Mouse (Mus musculus) common myeloid progenitor, adult 5-6 weeks (primary cell): ENCODE measurements at regions not wholly inside any gene's neighbourhood (a gene's known extent, or its start where the extent isn't known, plus 50 kb on each side); places are given as distances from the start of the nearest gene placed in this dataset.

ENCODE experiments used
- ATAC-seq: replicated peaks from 2 replicates; pipeline ENCODE4 v1.8.0; 2016; ENCODE audit warnings: low read depth, mild to moderate bottlenecking, moderate TSS enrichment, inconsistent platforms; ENCODE audit not compliant: poor library complexity, severe bottlenecking

DNA sequence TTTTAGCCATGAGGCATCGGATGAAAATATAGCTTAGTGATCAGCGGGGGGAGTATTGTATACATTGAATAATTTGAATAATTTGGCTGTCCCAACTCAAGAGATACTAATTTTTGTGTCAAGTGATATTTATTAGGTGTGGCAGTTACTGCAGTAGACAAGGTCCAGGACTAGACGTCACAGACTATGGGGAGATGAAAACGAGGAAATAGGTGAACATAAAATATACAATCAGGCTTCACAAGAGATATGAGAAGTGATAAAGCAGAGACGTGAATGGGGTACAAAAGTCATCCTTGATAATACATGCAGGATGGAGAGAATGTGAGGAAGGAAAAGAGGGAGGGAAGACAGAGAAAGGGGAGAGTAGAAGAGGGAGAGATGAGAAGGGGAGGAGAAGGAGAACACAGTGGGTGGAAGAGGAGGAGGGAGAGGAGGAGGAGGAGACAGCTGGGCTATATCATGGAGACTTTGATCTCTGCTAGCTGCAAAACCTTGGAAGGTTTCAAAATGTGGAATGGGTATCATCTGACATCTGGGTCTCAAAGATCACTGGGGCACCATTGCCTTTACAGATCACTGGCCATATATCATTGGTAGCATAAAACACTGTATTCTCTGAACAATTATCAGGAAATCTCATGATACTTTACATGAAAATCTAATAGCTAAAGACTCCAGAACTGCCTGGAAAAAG is 263.0 kb upstream of the Ptger4 start:
- ATAC-seq = no peak

GRCm38 (mm10) chr15:5507545-5507913 is 263.5 kb upstream of the Ptger4 start:
- ATAC-seq = no peak

- ATAC-seq = no peak
Measured at GRCm38 (mm10) chr15:5510056-5510455, 266.1 kb upstream of the Ptger4 start.

- ATAC-seq = no peak
Measured at GRCm38 (mm10) chr15:5511046-5511445, 267.1 kb upstream of the Ptger4 start.

DNA sequence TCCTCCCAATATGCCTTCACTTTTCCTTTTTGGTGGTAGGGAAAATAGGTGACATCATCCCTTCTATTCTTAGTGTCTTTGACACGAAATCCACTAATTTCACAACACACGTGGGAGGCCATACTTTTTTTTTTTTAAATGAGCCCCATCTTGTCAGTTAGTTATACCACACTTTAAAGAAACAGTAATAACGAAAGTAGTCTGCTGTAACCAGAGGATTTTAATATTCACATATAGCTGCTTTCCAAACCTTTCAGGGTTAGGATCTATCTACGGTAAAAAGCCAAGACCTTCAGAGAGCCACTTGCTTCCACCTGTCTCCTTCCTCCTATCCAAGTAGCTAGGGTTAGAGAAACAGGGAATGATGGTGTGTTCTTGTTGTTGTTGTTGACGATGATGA is 268.6 kb upstream of the Ptger4 start:
- no peak for ATAC-seq

DNA sequence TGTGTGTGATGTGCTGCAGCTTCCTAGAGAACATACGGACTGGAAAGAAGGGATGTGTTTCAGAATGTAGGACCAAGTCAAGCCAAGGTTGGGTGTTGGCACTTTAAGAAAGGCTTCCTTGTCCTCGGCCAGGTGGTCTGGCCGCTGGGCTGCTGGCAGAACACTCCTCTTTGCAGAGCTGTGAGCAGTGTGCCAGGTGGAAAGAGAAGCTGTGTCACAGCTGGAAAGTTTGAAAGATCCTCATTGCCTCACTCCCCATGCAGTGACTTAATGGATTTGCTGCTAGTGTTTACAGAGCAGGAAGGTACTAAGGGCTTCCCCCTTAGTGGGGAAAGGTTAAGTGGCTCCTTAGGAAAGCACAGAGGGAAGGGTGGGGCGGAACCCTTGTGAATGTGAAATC is 269.2 kb upstream of the Ptger4 start:
- ATAC-seq = 0 out of 2 replicates have a peak, but pooled peaks have one; percentile 12

DNA sequence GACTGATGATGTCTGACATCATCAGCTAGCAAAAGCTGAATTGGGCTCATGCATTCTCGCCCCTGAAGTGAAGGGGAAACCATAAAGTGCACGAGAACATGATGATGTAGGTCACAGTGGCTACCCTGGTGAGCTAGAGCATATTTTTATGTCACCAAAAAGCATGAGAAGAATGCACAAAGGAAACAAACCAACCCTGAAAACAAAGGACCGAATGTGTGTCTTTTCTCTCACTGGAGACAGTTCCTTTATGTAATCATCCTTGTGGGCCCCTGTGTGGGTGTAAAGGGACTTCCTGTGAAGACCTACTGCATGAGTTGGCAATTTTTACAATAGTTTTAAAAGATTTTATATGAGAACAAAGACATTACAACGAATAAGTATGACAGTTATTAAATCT is 270.2 kb upstream of the Ptger4 start:
- ATAC-seq = peak; percentile 82

- peak; percentile 49 for ATAC-seq
Measured at GRCm38 (mm10) chr15:5517244-5517966, 273.4 kb upstream of the Ptger4 start.

DNA sequence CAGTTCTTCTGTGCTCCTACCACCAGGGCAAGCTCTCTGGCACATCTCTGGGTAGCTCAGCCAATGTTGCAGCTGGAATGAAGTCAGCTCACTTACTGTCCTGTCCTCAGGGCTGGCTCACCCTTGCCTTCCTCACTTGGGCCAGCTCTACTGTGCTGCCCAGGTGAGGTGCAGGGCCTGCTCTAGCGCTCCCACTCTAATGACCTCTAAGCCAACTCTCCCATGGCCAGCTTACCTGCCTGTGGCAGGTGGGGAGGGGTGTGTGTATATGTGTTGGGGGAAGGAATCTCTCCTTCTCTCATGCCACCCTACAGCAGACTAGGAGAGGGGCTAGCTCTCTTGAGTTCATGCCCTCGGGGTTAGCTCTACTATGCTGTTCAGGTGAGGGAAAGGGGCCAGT is 275.6 kb upstream of the Ptger4 start:
- ATAC-seq = no peak

DNA sequence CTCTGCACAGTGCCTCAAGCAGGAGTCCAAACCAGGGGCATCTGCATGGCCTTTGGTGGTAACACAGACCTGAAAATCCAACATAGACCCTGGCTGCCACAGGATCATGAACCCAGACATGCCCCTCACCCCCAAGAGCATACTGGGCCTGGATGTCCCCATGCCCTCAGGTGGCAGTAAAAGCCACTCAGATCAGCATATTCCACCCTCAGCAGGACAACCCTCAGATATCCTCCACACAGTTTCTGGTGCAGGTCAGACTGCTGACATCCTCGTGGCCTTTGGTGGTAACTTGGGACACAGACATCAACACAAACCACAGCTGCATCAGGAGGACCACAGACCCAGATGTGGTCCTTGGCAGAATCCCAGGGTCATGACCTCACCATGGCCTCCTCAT is 276.0 kb upstream of the Ptger4 start:
- ATAC-seq = no peak

DNA sequence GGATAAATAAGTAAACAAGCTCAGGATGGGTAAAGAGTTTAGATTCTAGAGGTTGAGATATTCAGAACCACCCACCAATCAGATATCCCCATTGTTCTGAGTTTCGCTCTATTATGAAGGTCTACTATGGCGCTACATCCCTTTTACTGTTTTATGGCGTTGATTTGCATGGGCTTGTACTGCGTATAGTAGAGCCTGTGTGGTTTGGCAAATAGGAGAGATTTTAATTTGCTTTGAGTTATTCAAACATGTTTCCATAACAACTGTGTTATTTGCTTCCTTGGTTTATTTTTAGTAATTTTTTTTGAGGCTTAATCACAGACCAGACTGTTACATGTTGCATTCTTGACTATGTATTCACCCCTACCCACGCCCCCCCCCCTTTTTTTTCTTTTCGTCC is 284.6 kb upstream of the Ptger4 start:
- no peak for ATAC-seq

- no peak for ATAC-seq
Measured at GRCm38 (mm10) chr15:5533656-5534055, 289.7 kb upstream of the Ptger4 start.

- ATAC-seq = no peak
Measured at GRCm38 (mm10) chr15:5537432-5537831, 293.4 kb upstream of the Ptger4 start.

- peak; percentile 100 for ATAC-seq
Measured at GRCm38 (mm10) chr15:5539301-5539928, 295.4 kb upstream of the Ptger4 start.

- no peak for ATAC-seq
Measured at GRCm38 (mm10) chr15:5554526-5554925, 310.5 kb upstream of the Ptger4 start.

GRCm38 (mm10) chr15:5554926-5555325 is 310.9 kb upstream of the Ptger4 start:
- ATAC-seq = no peak

DNA sequence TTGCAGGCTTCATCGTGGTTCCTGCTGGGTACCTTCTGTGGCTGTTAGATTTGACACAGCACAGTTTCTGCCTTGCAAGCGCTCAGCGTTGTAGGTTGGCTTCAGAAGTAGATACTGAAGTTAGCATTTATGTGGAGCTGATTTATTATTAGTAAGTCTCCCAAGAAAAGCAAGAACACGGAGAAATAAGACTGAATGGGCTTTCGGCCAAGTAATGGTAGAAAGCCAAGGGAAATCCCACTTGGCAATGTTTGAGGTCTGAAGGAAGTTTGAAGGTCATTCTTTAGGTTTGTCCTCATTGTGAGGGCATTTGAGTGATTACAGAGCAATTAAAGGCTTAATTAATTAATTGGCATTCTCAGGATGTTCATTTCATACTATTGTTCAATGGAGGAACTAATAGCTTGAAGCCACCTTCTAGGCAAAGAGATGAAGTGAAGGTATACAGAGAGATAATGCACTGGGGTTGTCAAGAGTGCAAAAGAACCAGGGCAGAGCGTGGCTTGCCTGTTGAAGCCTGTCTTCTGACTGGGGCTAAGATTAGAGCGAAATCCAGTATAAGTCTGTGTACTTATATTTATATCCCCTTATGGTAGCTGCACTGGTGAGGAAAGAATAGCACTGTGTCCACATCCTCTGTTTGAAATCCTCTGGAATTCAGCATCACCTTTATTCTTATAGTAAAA is 311.5 kb upstream of the Ptger4 start:
- no peak for ATAC-seq

DNA sequence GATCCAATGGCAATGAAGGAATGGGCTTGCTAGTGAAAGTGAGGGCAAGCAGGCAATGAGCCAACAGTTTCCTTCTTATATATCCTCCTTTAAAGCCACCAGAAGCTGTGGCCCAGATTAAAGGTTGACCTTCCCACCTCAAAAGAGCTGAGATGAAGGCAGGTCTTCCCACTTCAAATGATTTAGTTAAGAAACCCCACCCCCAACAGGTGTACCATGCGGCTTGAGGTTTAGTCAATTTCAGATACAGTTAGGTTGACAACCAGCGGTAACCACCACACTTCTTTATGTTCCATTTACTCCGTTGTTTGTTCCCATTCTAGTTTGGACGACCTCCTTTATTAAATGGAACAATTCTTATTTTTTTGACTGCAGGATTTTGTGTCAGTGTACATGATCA is 317.8 kb upstream of the Ptger4 start:
- no peak for ATAC-seq

DNA sequence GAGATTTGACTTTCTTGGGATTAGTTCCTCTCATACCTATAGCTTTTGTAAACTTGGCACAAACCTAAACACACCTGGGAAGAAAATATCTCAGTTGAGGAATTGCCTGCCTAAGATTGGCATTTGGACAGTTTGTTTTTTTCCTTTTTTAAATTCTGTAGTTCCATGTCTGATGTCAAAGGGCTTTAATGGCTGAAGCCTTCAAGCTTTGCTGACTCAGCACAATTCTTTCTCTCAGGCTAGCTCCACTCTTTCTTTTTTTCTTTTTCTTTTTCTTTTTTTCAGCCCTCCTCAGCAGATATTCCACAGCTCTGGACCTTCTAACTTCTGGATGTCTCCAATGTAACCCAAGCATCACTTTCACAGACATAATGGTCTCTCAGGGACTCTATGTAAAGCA is 330.4 kb upstream of the Ptger4 start:
- ATAC-seq = no peak

DNA sequence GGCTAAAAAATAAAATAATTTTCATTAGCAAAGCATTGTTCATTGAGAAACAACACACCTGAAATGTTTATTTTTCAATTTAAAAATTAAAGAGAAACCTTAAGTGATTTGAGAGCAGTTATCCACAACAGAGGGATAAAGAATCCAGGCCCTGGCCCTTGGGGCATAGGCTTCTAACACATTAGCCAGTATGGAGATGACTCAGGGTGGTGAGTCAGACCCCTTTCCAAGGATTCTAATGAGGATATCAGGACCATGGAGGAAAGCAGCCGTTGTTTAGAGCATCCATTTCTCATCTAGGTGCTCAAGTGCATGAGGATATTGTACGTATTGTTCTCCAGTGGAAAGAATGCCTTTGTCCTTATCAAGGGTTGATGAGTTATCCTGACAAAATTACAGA is 335.6 kb upstream of the Ptger4 start:
- ATAC-seq = no peak

GRCm38 (mm10) chr15:5580416-5580815 is 336.4 kb upstream of the Ptger4 start:
- ATAC-seq = no peak
